Mouse (Mus musculus) mesoderm, embryonic 11.5 days (tissue): ENCODE data around the gene Aff1.

Experiments
- DNase-seq: peaks from one replicate; pipeline ENCODE4 v3.0.0-alpha.2; 2012; ENCODE audit warnings: low read depth, low spot score

Aff1 gene

GRCm38 (mm10) chr5:103772252-103772651 lies 80.1 kb downstream of the Aff1 start:
- peak; percentile 61 for DNase-seq

GRCm38 (mm10) chr5:103773100-103773552 lies 81.0 kb downstream of the Aff1 start:
- DNase-seq = peak; percentile 66

GRCm38 (mm10) chr5:103774703-103775333 lies 82.6 kb downstream of the Aff1 start:
- DNase-seq = no peak

DNA sequence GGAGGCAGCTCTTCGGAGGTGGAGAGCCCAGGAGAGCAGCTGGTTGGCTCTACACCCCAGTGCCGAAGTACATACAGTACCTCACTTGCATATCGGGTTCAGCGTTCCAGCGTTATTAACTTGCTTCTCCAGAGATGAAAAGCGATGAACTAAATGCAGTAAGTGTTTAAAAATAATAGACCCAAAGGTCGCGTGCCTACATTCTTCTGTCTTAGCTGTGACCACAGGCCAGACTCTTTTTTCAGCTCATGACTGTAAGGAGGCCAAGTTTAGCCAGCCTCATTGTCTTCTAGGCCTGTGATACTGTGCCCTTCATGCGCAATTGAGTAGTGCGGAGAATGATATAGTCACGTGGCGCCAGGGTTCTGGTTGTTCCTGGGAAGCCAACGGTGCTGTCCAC lies 83.3 kb downstream of the Aff1 start:
- no peak for DNase-seq

- DNase-seq = no peak
These were observed 84.7 kb downstream of the Aff1 start for GRCm38 (mm10) chr5:103776842-103777241.

- DNase-seq = no peak
These were observed 85.3 kb downstream of the Aff1 start for GRCm38 (mm10) chr5:103777446-103777845.

- peak; percentile 92 for DNase-seq
These were observed 86.3 kb downstream of the Aff1 start for GRCm38 (mm10) chr5:103778314-103779117.

GRCm38 (mm10) chr5:103779836-103780235 lies 87.7 kb downstream of the Aff1 start:
- DNase-seq = no peak

DNA sequence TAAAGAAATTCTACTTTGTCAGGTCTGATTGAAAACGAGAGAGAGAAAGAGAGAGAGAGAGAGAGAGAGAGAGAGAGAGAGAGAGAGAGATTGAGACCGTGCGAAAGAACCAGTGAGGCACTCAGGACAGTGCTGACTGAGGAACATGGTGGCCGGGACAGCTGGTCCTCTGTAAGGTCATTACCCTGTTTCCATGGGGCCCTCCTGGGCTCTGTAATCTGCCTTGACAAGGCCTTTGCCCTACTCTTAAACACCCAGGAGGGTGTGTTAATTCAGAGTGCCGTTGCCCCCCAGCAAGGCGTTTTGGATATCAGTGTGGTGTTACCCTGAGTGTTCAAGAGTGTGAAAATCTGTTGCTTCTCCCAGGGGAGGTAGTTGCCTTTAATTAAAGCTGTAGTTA lies 88.1 kb downstream of the Aff1 start:
- peak; percentile 38 for DNase-seq

DNA sequence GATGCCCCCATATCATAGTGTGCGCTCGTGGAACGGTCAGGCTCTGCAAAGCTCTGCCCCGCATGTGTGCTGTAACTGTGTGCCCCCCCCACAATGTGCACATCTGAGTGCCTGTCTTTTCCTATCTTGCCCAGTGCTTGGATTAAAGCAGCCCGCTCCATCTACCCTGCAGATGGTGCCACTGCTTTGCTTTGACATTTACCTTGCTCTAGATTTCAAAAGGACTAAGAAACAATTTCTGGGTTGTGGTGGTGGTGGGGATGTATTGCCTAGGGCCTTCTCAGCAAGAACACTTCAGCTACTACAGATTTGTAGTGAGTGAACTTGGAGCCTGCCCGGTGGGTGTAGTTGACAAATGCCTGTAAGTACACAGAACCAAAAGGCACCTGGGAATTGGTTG lies 88.7 kb downstream of the Aff1 start:
- no peak for DNase-seq

DNA sequence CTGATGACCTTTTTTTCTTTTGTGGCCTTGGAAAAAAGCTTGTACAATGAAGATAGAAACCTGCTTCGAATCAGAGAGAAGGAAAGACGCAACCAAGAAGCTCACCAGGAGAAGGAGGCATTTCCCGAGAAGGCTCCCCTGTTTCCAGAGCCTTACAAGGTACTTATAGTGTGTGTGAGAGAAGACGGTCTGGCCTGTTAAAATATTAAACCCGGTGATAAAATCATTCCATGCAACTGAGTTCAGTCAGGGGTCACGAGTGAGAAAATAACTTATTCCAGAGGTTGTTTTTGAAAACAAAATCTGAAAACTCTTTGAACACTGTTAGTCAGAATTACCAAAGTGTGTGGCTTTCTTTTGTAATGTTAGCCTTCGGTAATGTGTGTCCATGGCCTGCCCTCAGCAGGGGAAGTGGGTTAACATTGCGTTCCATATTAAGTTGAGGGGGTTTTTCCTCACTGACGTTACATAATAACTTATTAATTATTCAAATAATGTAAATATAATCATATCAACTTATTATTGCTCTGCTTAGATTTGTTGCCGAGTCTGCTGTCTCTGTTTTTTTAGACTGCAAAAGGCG lies 91.0 kb downstream of the Aff1 start:
- no peak for DNase-seq

- no peak for DNase-seq
These were observed 93.9 kb downstream of the Aff1 start for GRCm38 (mm10) chr5:103786096-103786495.

- no peak for DNase-seq
These were observed 96.3 kb downstream of the Aff1 start for GRCm38 (mm10) chr5:103788476-103788875.

GRCm38 (mm10) chr5:103788976-103789375 lies 96.8 kb downstream of the Aff1 start:
- DNase-seq = no peak

DNA sequence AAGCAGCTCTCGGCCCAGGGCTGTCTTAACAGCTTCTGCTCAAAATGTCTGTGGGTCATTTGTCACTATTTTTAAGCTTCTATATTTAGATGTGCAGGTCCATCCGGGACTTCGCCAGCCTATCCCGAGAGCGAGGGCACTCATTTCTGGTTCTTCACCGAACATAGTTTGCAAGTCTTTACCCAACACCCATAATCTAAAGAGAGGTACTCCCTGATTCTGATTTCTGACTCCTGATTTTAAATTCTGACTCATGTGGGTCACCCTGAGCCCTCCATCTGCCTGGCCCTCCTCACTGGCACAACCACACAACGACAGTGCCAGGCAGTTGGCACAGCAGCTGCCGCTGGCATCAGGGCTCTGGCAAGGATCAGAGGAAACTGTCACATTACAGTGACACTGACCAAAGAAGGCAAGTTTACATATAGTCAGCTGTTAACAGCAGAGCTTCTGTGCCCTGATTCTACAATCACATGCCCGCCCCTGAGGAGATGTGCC lies 97.5 kb downstream of the Aff1 start:
- DNase-seq = no peak

- DNase-seq = no peak
These were observed 99.6 kb downstream of the Aff1 start for GRCm38 (mm10) chr5:103791741-103792140.

- DNase-seq = no peak
These were observed 102.9 kb downstream of the Aff1 start for GRCm38 (mm10) chr5:103795121-103795520.

- no peak for DNase-seq
These were observed 103.9 kb downstream of the Aff1 start for GRCm38 (mm10) chr5:103796035-103796434.

DNA sequence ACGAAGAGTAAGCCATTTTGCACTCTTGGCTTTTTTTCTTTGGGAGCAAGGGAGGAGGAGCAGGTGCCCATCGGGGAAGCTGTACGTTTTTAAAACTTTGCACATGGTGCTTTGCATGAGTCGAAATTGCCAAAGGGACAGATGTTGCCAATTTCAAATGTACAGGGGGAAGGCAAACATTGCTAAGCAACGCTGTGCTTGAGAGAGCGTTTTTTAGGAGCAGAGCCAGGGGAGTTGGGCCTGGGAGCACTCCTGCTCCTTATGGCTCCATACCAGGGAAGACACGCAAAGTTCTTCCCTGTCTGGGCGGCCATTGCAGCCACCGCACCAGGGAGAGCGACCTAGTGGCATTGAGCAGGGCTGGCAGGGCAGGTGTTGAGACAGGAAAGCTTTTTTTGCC lies 105.6 kb downstream of the Aff1 start:
- no peak for DNase-seq

GRCm38 (mm10) chr5:103799438-103799837 lies 107.3 kb downstream of the Aff1 start:
- DNase-seq = no peak

DNA sequence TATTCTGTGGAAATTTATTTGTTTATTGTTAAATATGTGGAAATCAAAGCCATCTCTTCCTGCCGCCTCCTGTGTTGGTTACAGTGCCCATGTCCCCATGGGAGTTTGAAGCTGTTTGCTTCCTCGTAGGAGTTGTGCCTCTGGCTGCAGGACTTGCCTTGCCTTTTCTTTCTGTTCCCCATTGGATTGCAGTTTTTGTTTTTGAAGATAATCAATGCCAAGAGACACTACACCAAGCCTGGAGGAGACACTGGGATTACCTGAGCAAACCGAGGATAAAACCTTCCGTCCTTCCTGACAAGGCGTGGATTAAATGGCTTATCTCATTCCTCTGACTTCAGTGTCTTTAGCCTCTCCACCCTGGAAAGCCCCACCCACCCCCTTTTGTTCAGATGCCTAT lies 107.8 kb downstream of the Aff1 start:
- no peak for DNase-seq

GRCm38 (mm10) chr5:103803386-103803785 lies 111.2 kb downstream of the Aff1 start:
- DNase-seq = no peak
